Mouse (Mus musculus): Measurements from ENCODE around the gene Hist1h4a. TPM values are rescaled to one million over a fixed set of nuclear protein-coding genes. Genes with fewer than 3 reads are reported as not detected.

Hist1h4a gene
- total and polyA plus RNA-seq, 2 experiments from 2014 or later, result 0.53 to 958 TPM

DNA sequence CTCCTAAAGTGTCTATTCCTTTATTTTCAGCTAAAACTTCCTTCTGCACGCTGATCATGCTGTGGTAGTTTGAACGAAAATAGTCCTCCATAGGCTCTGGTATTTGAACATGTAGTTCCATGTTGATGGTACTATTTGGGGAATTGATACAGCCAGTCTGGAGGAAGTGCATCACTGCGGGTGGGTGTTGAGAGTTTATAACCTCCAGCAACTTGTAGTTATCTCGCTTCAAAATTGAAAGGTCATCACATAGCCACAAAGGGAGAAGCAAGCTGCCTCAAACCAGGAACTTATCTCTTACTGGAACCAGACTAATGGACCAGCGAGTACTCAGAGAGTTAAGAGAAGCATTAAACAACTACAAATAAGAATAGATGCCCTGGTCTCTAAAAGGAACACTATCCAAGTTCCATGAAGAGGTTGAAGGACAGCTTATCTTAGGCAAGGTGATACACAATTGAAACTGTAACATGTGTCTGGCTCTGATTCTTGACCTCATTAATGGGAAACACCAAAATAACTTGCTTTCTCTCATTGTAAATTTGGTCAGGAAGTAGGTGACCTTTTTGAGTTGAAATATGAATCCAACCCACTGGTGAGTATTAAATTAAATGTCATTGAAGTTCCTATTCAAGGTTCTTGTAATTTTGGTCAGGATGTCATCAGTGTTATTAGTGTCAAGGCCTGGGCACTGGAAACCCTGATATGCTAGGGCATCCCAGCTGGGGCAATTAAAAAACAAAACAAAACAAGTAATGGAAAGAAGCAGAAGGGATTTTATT, 44.6 kb downstream of the Hist1h4a start:
- no peak for TF ChIP-seq CTCF (IDR thresholded peaks at IDR 0.05; ENCODE audit: low read depth)
- Histone ChIP-seq H3K27me3 (ENCODE audit: insufficient read depth, low read length) (no peaks in the 10 kb centered on the region), H3K4me1 (ENCODE audit: insufficient read depth, low read length) (no peaks in the 10 kb centered on the region), H3K4me3 (ENCODE audit: low read length) (no peak overlapping the region), H3K4me2 (ENCODE audit: low read depth, low read length) (no peak overlapping the region), H3K27ac (no peak overlapping the region), H3K36me3 (ENCODE audit: insufficient read depth, low read length) (no peaks in the 10 kb centered on the region), H3K9ac (replicated peaks; ENCODE audit: low read length) (no peak overlapping the region), H3K9me3 (ENCODE audit: low read length) (no peaks in the 10 kb centered on the region)
- 85% methylated on average over 5 of the region's 5 CpGs for WGBS
- DNase-seq (ENCODE audit: low spot score), result no peak
- ATAC-seq, result no peak

Small RNA genes within 50 kb of the gene (microRNA-seq; reads per million reads assigned to microRNA genes)
- gene Gm44314, result 0 reads per million in 2 experiments
- 0 reads per million in 2 experiments for gene Gm44484

Other genes with a start within 250 kb of the Hist1h4a start
Only the 30 nearest of the 37 such genes appear.
- 49.4 and 53.4 TPM in 2 replicates for gene Hist1h1d, start 208.0 kb downstream of the Hist1h4a start, total RNA-seq (2014; rRNA removed)
- gene Hist1h1d, start 208.0 kb downstream of the Hist1h4a start, polyA plus RNA-seq (2015; fragmentation: Nextera tagmentation; extraction: Ambion mirVana), result 0.18 and 0.25 TPM in 2 replicates
- gene Hist1h3e, start 198.9 kb downstream of the Hist1h4a start, total RNA-seq (2014; rRNA removed), result 528 and 734 TPM in 2 replicates
- 1.3 and 2.8 TPM in 2 replicates for gene Hist1h3e, start 198.9 kb downstream of the Hist1h4a start, polyA plus RNA-seq (2015; fragmentation: Nextera tagmentation; extraction: Ambion mirVana)
- 221 and 249 TPM in 2 replicates for gene Hist1h2ae, start 190.0 kb downstream of the Hist1h4a start, total RNA-seq (2014; rRNA removed)
- 12.2 and 13.8 TPM in 2 replicates for gene Hist1h2ae, start 190.0 kb downstream of the Hist1h4a start, polyA plus RNA-seq (2015; fragmentation: Nextera tagmentation; extraction: Ambion mirVana)
- 1,151 and 1,635 TPM in 2 replicates for gene Hist1h2bg, start 189.8 kb downstream of the Hist1h4a start, total RNA-seq (2014; rRNA removed)
- gene Hist1h2bg, start 189.8 kb downstream of the Hist1h4a start, polyA plus RNA-seq (2015; fragmentation: Nextera tagmentation; extraction: Ambion mirVana), result 2.6 and 5.2 TPM in 2 replicates
- 695 and 1,354 TPM in 2 replicates for gene Hist1h2bf, start 187.0 kb downstream of the Hist1h4a start, total RNA-seq (2014; rRNA removed)
- 1.3 and 2.4 TPM in 2 replicates for gene Hist1h2bf, start 187.0 kb downstream of the Hist1h4a start, polyA plus RNA-seq (2015; fragmentation: Nextera tagmentation; extraction: Ambion mirVana)
- gene Hist1h2ad, start 186.8 kb downstream of the Hist1h4a start, total RNA-seq (2014; rRNA removed), result 636 and 885 TPM in 2 replicates
- gene Hist1h2ad, start 186.8 kb downstream of the Hist1h4a start, polyA plus RNA-seq (2015; fragmentation: Nextera tagmentation; extraction: Ambion mirVana), result 0.69 TPM in 1 of 2 replicates, not detected in the other
- 173 and 207 TPM in 2 replicates for gene Hist1h3d, start 185.5 kb downstream of the Hist1h4a start, total RNA-seq (2014; rRNA removed)
- gene Hist1h3d, start 185.5 kb downstream of the Hist1h4a start, polyA plus RNA-seq (2015; fragmentation: Nextera tagmentation; extraction: Ambion mirVana), result 0.96 and 1.4 TPM in 2 replicates
- 1,614 and 2,187 TPM in 2 replicates for gene Hist1h4d, start 179.6 kb downstream of the Hist1h4a start, total RNA-seq (2014; rRNA removed)
- 36.9 and 39.6 TPM in 2 replicates for gene Hist1h4d, start 179.6 kb downstream of the Hist1h4a start, polyA plus RNA-seq (2015; fragmentation: Nextera tagmentation; extraction: Ambion mirVana)
- 262 and 304 TPM in 2 replicates for gene Hist1h2be, start 140.1 kb downstream of the Hist1h4a start, total RNA-seq (2014; rRNA removed)
- 0.30 and 0.41 TPM in 2 replicates for gene Hist1h2be, start 140.1 kb downstream of the Hist1h4a start, polyA plus RNA-seq (2015; fragmentation: Nextera tagmentation; extraction: Ambion mirVana)
- 281 and 348 TPM in 2 replicates for gene Hist1h1e, start 138.7 kb downstream of the Hist1h4a start, total RNA-seq (2014; rRNA removed)
- 20.1 and 21.9 TPM in 2 replicates for gene Hist1h1e, start 138.7 kb downstream of the Hist1h4a start, polyA plus RNA-seq (2015; fragmentation: Nextera tagmentation; extraction: Ambion mirVana)
- gene Hist1h2ac, start 77.3 kb downstream of the Hist1h4a start, total RNA-seq (2014; rRNA removed), result 63.3 and 98.5 TPM in 2 replicates
- gene Hist1h2ac, start 77.3 kb downstream of the Hist1h4a start, polyA plus RNA-seq (2015; fragmentation: Nextera tagmentation; extraction: Ambion mirVana), result 0.30 and 0.38 TPM in 2 replicates
- gene Hist1h2bc, start 77.0 kb downstream of the Hist1h4a start, total RNA-seq (2014; rRNA removed), result 189 and 295 TPM in 2 replicates
- 36.1 and 46.1 TPM in 2 replicates for gene Hist1h2bc, start 77.0 kb downstream of the Hist1h4a start, polyA plus RNA-seq (2015; fragmentation: Nextera tagmentation; extraction: Ambion mirVana)
- gene Hist1h1t, start 65.4 kb downstream of the Hist1h4a start, total RNA-seq (2014; rRNA removed), result 1.1 and 1.6 TPM in 2 replicates
- not detected in 2 replicates for gene Hist1h1t, start 65.4 kb downstream of the Hist1h4a start, polyA plus RNA-seq (2015; fragmentation: Nextera tagmentation; extraction: Ambion mirVana)
- 1,149 and 1,400 TPM in 2 replicates for gene Hist1h4c, start 62.8 kb downstream of the Hist1h4a start, total RNA-seq (2014; rRNA removed)
- 4.0 and 4.6 TPM in 2 replicates for gene Hist1h4c, start 62.8 kb downstream of the Hist1h4a start, polyA plus RNA-seq (2015; fragmentation: Nextera tagmentation; extraction: Ambion mirVana)
- gene Hfe, start 50.4 kb downstream of the Hist1h4a start, total RNA-seq (2014; rRNA removed), result 3.2 and 11.1 TPM in 2 replicates
- gene Hfe, start 50.4 kb downstream of the Hist1h4a start, polyA plus RNA-seq (2015; fragmentation: Nextera tagmentation; extraction: Ambion mirVana), result 7.9 and 8.6 TPM in 2 replicates
- 508 and 626 TPM in 2 replicates for gene Hist1h1c, start 22.4 kb downstream of the Hist1h4a start, total RNA-seq (2014; rRNA removed)
- 31.4 and 35.4 TPM in 2 replicates for gene Hist1h1c, start 22.4 kb downstream of the Hist1h4a start, polyA plus RNA-seq (2015; fragmentation: Nextera tagmentation; extraction: Ambion mirVana)
- gene Hist1h3c, start 15.6 kb downstream of the Hist1h4a start, total RNA-seq (2014; rRNA removed), result 1,362 and 1,480 TPM in 2 replicates
- gene Hist1h3c, start 15.6 kb downstream of the Hist1h4a start, polyA plus RNA-seq (2015; fragmentation: Nextera tagmentation; extraction: Ambion mirVana), result 1.6 and 2.1 TPM in 2 replicates
- 1,454 and 1,759 TPM in 2 replicates for gene Hist1h2bb, start 14.5 kb downstream of the Hist1h4a start, total RNA-seq (2014; rRNA removed)
- gene Hist1h2bb, start 14.5 kb downstream of the Hist1h4a start, polyA plus RNA-seq (2015; fragmentation: Nextera tagmentation; extraction: Ambion mirVana), result 0.49 and 0.55 TPM in 2 replicates
- gene Hist1h2ab, start 10.1 kb downstream of the Hist1h4a start, total RNA-seq (2014; rRNA removed), result 349 and 438 TPM in 2 replicates
- 7.4 and 10.4 TPM in 2 replicates for gene Hist1h2ab, start 10.1 kb downstream of the Hist1h4a start, polyA plus RNA-seq (2015; fragmentation: Nextera tagmentation; extraction: Ambion mirVana)
- gene Hist1h3b, start 9.0 kb downstream of the Hist1h4a start, total RNA-seq (2014; rRNA removed), result 956 and 1,079 TPM in 2 replicates
- gene Hist1h3b, start 9.0 kb downstream of the Hist1h4a start, polyA plus RNA-seq (2015; fragmentation: Nextera tagmentation; extraction: Ambion mirVana), result 2.6 and 3.2 TPM in 2 replicates
- 334 and 514 TPM in 2 replicates for gene Hist1h4b, start 4.2 kb downstream of the Hist1h4a start, total RNA-seq (2014; rRNA removed)
- 1.3 and 2.8 TPM in 2 replicates for gene Hist1h4b, start 4.2 kb downstream of the Hist1h4a start, polyA plus RNA-seq (2015; fragmentation: Nextera tagmentation; extraction: Ambion mirVana)
- gene Hist1h3a, start 1.2 kb upstream of the Hist1h4a start, total RNA-seq (2014; rRNA removed), result 2,055 and 2,536 TPM in 2 replicates
- gene Hist1h3a, start 1.2 kb upstream of the Hist1h4a start, polyA plus RNA-seq (2015; fragmentation: Nextera tagmentation; extraction: Ambion mirVana), result 1.5 and 2.1 TPM in 2 replicates
- 223 and 241 TPM in 2 replicates for gene Hist1h1a, start 2.4 kb upstream of the Hist1h4a start, total RNA-seq (2014; rRNA removed)
- 0.59 and 0.61 TPM in 2 replicates for gene Hist1h1a, start 2.4 kb upstream of the Hist1h4a start, polyA plus RNA-seq (2015; fragmentation: Nextera tagmentation; extraction: Ambion mirVana)
- gene Trim38, start 8.7 kb upstream of the Hist1h4a start, total RNA-seq (2014; rRNA removed), result not detected in 2 replicates
- gene Trim38, start 8.7 kb upstream of the Hist1h4a start, polyA plus RNA-seq (2015; fragmentation: Nextera tagmentation; extraction: Ambion mirVana), result not detected in 2 replicates
- not detected in 2 replicates for gene Slc17a2, start 45.8 kb upstream of the Hist1h4a start, total RNA-seq (2014; rRNA removed)
- 0.10 TPM in 1 of 2 replicates, not detected in the other for gene Slc17a2, start 45.8 kb upstream of the Hist1h4a start, polyA plus RNA-seq (2015; fragmentation: Nextera tagmentation; extraction: Ambion mirVana)
- gene Slc17a3, start 78.2 kb upstream of the Hist1h4a start, total RNA-seq (2014; rRNA removed), result not detected in 2 replicates
- gene Slc17a3, start 78.2 kb upstream of the Hist1h4a start, polyA plus RNA-seq (2015; fragmentation: Nextera tagmentation; extraction: Ambion mirVana), result not detected in 2 replicates
- not detected in 2 replicates for gene Slc17a1, start 106.5 kb upstream of the Hist1h4a start, total RNA-seq (2014; rRNA removed)
- gene Slc17a1, start 106.5 kb upstream of the Hist1h4a start, polyA plus RNA-seq (2015; fragmentation: Nextera tagmentation; extraction: Ambion mirVana), result not detected in 2 replicates
- not detected in 2 replicates for gene Slc17a4, start 153.8 kb upstream of the Hist1h4a start, total RNA-seq (2014; rRNA removed)
- gene Slc17a4, start 153.8 kb upstream of the Hist1h4a start, polyA plus RNA-seq (2015; fragmentation: Nextera tagmentation; extraction: Ambion mirVana), result not detected in 2 replicates
- gene Hist1h2ba, start 172.9 kb upstream of the Hist1h4a start, total RNA-seq (2014; rRNA removed), result not detected in 2 replicates
- gene Hist1h2ba, start 172.9 kb upstream of the Hist1h4a start, polyA plus RNA-seq (2015; fragmentation: Nextera tagmentation; extraction: Ambion mirVana), result not detected in 2 replicates
- not detected in 2 replicates for gene Hist1h2aa, start 173.2 kb upstream of the Hist1h4a start, total RNA-seq (2014; rRNA removed)
- not detected in 2 replicates for gene Hist1h2aa, start 173.2 kb upstream of the Hist1h4a start, polyA plus RNA-seq (2015; fragmentation: Nextera tagmentation; extraction: Ambion mirVana)